Mouse (Mus musculus) megakaryocyte, adult 5-6 weeks (primary cell): ENCODE data around the gene Glis3. TPM values are rescaled to one million over a fixed set of nuclear protein-coding genes. Genes with fewer than 3 reads are reported as not detected.
A peak's percentile ranks its signal among the peaks of the same experiment; 100 is the strongest.

Experiments used
- ATAC-seq: 2 replicates; pipeline ENCODE4 v1.8.0; 2016; ENCODE audit warnings: mild to moderate bottlenecking, inconsistent platforms; ENCODE audit not compliant: poor library complexity, severe bottlenecking
- total RNA-seq, 2 experiments: library from RNA; stranded (forward) in 1 of 2; stranded (reverse) in 1 of 2; fragments of 153-499, 151-499 nt in 1 of 2; fragments of 221-1000, 200-1000 nt in 1 of 2; gene quantifications; 2 replicates each; pipeline versions ENCODE4 v1.2.3 to v1.2.4; 2015 to 2017

Gene Glis3
- total RNA-seq, 2 experiments from 2014 or later = 1.2 to 1.4 TPM

DNA sequence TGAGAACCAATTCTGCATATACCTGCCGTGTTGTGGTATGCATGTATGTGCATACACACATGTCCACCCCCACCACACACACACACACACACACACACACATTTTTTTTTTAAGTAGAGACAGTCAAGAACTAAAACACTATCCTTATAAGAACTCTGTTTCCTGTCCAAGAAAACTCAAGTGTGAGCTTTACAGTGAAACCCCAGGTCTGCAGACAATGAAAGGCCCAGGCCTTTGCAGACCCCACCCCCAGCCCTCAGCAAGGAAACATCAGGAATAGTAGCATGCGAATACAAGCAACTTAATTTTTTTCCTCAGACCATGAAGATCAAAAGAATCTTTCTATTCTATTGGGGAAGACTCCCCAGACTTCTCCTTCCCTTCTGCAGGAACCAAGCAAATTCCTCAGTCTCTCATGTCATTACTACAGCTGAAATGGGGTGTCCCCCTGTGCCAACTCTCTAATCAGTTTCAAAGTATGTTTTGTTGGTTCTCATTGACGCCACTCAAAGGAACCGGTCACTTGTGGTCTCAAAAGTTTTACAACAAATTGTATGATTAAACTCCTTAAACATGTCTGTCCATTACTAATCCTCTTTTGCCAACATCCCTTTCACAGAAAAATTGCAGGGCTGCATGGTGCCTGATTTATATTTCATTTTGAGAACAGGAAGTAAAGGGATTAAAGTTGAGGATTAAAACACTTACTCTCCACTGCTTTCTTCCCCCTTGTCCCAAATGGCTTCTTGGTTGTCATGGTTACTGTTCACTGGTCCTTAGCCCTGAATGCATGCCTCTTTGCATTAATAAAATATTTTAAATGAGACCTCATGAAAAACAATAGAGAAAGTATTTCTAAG is 343.0 kb downstream of the Glis3 start:
- no peak for ATAC-seq

- no peak for ATAC-seq
These were observed 344.0 kb downstream of the Glis3 start for GRCm38 (mm10) chr19:28335890-28336289.

- no peak for ATAC-seq
These were observed 346.7 kb downstream of the Glis3 start for GRCm38 (mm10) chr19:28333007-28333766.

GRCm38 (mm10) chr19:28328444-28329110 is 351.3 kb downstream of the Glis3 start:
- ATAC-seq = no peak

- no peak for ATAC-seq
These were observed 352.3 kb downstream of the Glis3 start for GRCm38 (mm10) chr19:28327536-28327935.

GRCm38 (mm10) chr19:28306036-28306435 is 373.8 kb downstream of the Glis3 start:
- ATAC-seq = no peak

GRCm38 (mm10) chr19:28305510-28305909 is 374.4 kb downstream of the Glis3 start:
- no peak for ATAC-seq

- ATAC-seq = no peak
These were observed 377.0 kb downstream of the Glis3 start for GRCm38 (mm10) chr19:28302831-28303242.

DNA sequence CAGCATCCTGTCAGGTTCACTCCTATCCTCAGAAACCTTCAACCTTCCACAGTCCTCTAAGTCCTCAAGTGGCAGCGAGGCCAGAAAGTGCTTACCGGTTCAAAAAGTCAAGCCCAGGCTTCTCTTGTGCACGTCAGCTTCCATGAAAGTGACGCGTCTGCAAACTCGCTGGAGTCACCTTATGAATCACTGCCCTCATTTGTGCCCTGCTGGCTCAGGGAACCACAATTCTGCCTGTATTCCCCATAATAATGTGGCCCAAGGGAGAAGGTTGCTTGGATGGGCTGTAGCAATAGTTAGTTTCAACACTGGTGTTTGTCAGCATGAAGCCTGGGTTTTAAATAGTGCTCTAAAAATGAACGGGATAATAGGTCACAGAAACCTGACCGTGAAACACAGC is 379.7 kb downstream of the Glis3 start:
- no peak for ATAC-seq

DNA sequence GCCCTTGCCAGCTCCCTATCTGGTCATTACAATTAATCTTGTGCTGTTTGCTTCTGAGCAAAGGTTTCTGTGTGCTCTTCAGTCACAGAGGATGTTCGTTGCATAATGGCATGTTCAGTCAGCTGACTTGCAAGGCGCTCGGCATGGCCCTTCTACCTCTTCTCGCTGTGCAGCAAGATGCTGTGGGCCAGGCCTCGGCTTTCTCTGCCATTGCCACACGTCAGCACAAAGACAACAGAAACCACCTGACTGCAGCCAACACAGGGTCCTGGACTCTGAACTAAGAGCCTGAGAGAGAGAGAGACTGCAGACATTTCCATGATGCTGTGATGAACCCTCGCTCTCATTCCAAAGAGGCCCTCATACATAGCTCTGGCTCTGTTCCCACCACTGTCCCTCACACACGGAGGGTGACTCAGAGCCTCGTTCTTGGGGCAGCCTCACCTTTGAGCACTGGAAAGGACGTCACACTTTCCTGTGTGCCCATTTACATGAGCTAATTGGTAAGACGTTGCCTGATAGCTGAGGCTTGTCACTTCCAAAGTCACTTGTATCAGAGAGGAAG is 380.6 kb downstream of the Glis3 start:
- no peak for ATAC-seq

GRCm38 (mm10) chr19:28298669-28299068 is 381.2 kb downstream of the Glis3 start:
- no peak for ATAC-seq

DNA sequence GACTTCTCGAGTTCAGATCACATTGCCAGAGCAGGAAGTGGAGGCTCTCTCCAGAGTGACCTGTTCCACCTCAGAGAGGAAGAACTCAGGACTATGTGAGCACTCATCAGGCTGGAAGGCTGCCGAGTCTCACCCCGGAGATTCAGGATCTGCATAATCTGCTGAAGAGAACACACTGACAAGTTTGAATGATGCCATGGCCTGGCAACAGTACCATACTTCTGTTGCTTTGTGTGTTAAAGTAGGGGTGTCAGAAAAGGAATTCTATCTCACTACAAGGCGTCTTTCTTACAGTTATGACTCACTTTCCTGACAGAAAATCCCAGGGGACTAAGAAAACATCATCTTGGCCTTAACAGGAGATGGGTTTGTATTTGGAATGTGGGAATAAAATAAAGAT is 388.3 kb downstream of the Glis3 start:
- no peak for ATAC-seq

DNA sequence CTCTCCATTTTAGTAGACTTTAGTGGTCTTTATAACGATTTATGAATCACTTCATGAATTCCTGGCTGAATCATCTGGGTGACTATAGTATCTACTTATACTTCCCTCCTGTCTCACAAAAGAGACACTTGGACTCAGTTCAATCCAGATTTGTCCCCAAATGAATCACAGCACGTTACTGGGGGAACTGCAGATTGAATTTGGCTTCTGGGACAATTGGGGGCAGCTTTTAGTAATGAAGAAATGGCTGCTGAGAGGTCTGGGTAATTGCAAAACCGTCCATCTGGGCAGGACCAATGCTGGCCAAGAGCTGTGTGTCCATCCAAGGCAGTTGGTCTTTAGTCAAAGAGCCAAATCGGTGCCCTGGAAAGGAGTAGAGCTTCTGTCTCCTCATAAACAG is 390.4 kb downstream of the Glis3 start:
- no peak for ATAC-seq

DNA sequence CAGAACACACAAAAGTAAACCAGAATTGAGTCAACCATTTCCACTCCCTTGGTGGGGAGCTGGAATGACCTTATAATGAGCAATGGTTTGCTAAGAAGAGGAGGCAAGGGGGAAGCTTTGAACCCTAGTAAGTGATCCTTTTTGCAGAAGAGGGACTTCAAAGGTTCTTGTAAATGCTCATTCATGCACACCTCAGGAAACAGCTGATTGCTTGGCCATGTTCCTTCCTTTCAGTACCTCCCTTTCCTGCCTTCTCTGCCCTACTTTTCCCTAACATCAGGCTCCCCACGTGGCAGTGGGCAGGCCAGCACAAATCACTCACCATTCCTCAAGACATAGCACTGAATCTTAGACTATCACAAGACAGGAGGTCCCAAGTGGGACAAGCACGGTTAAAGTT is 392.4 kb downstream of the Glis3 start:
- ATAC-seq = no peak

DNA sequence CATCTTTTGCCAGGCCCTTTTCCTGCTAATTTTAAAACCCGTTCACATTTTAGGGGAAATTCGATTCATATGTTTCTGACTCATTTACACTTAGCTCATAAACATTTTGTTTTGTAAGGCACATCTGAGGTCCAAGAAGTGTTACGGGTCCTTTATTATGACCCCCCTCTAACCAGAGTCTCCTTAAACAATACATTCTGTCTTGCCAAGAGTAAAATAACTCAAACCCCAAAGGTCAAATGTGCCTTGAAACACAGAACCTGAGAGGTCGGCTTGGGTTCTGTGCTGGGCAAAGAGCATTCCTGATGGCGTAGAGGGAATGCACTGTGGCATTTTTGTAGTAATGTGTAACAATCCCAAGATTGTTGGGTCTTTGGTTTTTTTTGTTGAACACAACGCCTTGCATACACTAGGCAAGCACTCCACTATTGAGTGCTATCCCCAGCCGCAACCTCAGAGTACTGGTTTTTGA is 395.7 kb downstream of the Glis3 start:
- ATAC-seq = no peak

DNA sequence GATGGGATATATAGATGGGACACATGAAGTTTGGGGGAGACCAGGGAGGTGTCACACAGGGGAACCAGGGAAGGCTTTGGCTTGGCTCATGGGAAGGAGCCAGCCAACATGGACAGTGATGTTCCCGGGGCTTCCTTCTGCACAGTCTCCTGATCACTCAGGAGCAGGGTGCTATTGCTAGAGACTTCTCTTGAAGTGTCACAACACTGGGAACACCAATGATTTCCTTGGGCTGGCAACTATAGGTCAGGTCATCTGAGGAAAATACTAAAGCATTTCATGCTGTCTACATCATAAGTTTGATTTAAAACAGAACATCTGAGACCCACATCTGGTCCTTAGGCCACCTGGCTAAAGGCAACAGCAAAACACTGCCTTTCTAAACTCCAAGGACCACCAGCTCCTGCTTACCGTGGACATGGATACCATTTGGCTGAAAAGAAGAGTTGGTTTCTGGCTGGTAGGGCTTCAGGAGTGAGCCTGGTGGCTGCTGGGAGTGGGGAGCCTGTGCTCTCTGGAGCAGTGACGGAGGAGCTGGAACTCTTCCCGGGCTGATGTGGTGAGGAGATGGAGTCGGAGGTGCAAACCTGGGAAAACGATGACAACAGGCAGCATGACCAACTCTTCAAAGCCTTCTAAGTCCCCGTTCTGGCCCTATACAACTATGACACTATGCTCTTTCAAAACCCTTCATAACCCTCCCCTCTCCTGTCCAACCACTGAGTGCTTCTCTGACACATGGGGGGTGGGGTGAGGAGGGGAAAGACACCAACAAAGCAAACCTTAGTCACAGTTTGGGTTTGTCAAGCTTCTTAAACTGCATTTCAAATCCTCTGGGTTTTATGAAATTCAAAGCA is 396.4 kb downstream of the Glis3 start:
- ATAC-seq = 0 out of 2 replicates have a peak, but pooled peaks have one; percentile 7

GRCm38 (mm10) chr19:28281405-28281804 is 398.5 kb downstream of the Glis3 start:
- ATAC-seq = no peak

GRCm38 (mm10) chr19:28277104-28277503 is 402.8 kb downstream of the Glis3 start:
- no peak for ATAC-seq

GRCm38 (mm10) chr19:28274501-28274900 is 405.4 kb downstream of the Glis3 start:
- ATAC-seq = peak; percentile 64

GRCm38 (mm10) chr19:28273946-28274345 is 405.9 kb downstream of the Glis3 start:
- no peak for ATAC-seq
